Mouse (Mus musculus) kidney, postnatal 14 days (tissue): ENCODE measurements around the gene Szt2.

Source experiments
- DNase-seq: peaks from one replicate; pipeline ENCODE4 v3.0.0; 2022; ENCODE audit warnings: mixed read lengths

The Szt2 gene

DNA sequence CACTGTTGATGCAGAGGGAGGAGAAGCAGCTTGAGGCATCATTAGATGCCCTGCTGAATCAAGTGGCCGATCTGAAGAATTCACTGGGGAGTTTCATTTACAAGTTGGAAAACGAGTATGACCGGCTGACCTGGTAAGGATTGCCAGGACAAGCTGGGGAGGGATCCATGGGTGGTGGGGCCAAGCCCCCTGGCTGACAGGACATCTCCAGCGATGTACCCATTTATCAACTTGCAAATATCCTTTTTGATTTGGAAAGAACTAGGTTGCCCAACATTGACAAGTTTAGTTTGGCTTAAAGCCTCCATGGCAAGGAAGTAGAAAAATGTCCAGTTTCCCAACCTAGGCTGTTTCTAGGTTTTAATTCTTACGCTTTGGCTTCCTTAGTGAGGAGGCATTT lies 1.8 kb upstream of the Szt2 start:
- no peak for DNase-seq

DNA sequence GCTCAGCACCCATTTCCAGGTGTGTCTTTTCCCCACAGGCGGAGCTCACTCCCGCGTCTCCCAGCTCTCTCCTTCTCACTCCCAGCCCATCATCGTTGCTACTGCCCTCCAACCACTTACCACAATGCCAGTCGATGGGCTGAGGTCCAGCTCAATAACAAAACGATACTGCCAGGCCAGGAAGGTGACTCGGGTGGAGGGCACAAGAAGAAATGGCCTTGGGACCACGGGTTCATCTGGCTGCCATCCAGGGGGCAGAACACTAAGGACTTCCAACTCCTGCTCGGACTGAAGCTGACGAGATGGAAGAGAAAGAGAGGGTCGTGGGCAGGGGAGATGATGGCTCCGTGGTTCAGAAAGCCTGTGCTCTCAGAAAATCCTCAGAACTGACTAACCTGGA lies 6.4 kb downstream of the Szt2 start:
- DNase-seq: no peak

DNA sequence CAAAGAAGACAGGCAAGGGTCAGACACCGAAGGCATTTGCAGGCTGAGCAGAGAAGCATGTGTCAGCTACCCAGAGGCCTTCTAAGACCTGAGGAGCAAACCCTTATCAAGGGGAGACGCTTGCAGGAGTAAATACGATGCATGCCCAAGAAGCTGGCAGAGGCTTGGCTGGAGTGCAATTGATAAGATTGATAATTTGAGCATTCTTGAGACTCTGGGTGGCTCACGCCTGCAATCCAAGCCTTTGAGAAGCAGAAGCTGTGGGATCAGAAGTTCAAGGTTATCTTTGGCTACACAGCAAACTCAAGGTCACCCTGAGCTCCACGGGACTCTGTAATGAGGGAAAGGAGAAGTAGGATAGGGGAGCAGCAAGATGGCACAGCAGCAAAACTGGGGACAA lies 7.2 kb downstream of the Szt2 start:
- DNase-seq: no peak

- no peak for DNase-seq
Measured at GRCm38 (mm10) chr4:118401421-118401820, 7.7 kb downstream of the Szt2 start.

- no peak for DNase-seq
Measured at GRCm38 (mm10) chr4:118398400-118398799, 10.7 kb downstream of the Szt2 start.

DNA sequence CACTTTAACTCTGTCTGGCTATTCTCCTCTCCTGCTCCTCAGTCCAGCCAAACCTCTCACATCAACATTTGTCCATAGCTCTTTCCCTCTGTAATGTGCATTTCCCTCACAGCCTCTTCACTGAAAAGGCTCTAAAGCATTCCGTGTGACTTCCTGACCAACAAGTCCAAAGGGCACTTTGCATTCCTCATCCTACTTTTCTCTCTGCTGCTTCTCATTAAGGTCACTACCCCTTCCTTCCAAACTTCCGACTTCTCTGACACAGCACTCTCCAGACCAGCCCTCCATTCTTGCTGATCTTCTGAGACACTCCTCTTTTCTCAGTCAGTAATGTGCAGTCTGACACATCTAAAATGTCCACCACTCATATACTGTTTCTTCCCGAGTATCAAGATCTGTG lies 12.6 kb downstream of the Szt2 start:
- DNase-seq: peak; percentile 40

DNA sequence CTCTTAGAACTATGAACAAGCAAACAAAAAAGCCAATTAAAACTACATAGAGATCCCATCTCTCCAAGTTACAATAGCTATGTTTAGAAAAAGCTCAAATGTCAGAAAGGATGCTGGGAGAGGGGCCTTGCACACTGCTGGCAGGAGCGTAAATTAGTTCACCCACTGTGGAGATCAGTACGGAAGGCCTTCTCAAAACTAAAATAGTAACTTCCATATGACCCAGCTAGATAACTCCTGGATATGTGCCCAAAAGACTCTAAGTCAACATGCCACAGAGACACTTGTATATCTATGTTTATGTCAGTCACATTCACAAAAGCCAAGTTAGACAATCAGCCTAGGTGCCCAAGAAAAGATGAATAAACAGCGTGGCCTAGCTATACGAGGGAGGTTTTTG lies 13.8 kb downstream of the Szt2 start:
- DNase-seq: no peak

DNA sequence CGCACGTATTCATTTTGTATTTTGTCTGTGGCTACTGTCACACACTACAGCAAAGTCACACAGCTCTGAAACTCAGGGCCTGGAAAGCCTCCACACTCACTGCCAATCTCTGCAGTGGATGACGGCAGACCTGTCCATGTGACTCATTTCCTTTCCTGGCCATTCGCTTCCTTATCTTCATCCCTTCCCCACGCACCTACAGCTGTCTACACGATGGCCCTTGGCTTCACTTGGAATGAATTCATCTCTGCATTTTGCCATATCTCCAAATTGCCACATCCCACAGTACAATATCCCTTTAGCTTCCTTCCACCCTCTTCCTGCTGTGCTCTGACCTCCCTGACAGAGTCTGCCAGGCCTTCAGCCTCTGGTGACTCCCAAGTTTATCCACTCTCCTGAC lies 14.6 kb downstream of the Szt2 start:
- DNase-seq: no peak

DNA sequence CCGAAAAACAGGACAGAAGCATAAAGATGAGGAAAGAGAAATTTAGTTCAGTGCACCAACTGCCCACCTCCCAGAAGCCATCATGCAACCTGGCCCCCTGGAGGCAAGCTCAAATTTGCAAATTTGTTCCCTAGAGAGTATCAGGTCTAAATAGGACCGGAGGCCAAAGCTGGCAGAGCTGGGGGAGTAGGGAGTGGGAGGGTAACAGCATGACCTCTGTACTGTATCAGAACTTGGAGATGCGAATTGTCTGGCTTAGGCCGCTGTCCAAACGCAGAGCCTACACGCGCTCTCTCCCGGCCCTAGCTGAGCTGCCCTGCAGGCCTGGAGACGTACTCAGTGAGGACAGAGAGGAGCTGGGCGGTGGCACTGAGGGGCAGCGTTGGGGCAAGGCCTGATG lies 18.9 kb downstream of the Szt2 start:
- DNase-seq: no peak

DNA sequence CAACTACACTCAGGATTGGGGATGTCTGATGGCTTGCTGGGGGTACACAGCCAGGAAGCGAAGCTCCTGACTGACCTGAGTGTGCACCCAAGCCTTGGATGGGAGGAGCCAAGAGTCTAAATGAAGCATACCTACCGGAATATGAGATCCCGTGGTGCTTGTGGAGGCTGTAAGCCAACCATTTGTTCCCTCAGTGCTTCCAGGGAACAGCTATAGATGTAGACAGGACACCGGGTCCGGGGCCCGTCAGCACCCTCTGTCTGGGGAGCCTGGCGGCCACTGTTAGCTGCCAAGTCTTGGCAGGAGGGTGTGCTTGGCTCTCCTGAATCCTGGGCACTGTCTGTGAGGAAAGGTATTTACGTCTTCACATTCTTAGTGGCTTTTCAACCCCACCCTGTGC lies 21.8 kb downstream of the Szt2 start:
- no peak for DNase-seq

- DNase-seq: no peak
Measured at GRCm38 (mm10) chr4:118383271-118383670, 25.8 kb downstream of the Szt2 start.

DNA sequence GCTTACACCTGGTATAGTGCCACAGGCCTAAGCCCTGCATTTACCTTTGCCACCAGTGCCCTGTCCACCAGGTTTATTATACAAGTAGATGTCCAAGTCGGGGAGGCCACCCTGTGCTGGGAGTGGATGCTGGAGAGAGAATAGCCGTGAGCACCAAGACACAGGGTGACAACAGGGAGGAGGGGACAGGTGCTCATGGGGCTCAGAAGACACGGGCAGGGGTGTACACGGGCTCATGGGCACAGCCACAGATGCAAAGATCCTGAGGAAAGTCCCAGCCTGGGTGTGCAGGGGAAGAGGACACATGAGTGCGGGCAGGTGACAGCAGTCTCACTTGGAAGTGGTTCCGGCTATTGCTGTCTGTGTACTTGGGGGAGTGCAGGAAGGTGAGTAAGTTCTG lies 33.1 kb downstream of the Szt2 start:
- no peak for DNase-seq

- no peak for DNase-seq
Measured at GRCm38 (mm10) chr4:118371822-118372221, 37.3 kb downstream of the Szt2 start.

- no peak for DNase-seq
Measured at GRCm38 (mm10) chr4:118368616-118369015, 40.5 kb downstream of the Szt2 start.

DNA sequence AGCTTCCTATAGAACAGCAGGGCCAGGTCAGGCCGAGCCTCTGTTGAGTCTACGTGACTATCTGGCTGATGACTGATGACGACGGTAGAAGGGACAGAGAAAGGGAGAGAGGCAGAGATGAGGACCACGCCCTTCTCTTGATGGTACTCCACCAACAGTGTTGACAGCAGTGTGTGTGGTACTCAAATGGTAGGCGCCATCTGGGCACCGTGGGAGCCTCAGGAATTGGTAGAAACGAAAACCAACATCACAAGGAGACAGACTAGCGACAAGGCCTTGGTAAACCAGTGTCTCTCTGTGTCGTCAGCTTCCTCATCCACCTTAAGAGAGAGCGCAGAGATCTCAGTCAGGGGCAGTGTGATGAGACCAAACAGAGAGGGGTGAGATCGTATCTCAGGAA lies 41.5 kb downstream of the Szt2 start:
- DNase-seq: no peak

- DNase-seq: no peak
Measured at GRCm38 (mm10) chr4:118365991-118366390, 43.1 kb downstream of the Szt2 start.

GRCm38 (mm10) chr4:118364641-118365040 lies 44.4 kb downstream of the Szt2 start:
- peak; percentile 64 for DNase-seq

GRCm38 (mm10) chr4:118363985-118364384 lies 45.1 kb downstream of the Szt2 start:
- no peak for DNase-seq

GRCm38 (mm10) chr4:118362879-118363278 lies 46.2 kb downstream of the Szt2 start:
- no peak for DNase-seq

- DNase-seq: no peak
Measured at GRCm38 (mm10) chr4:118361451-118361850, 47.6 kb downstream of the Szt2 start.

GRCm38 (mm10) chr4:118359896-118360720 lies 49.0 kb downstream of the Szt2 start:
- DNase-seq: peak; percentile 85

GRCm38 (mm10) chr4:118359211-118359895 lies 49.7 kb downstream of the Szt2 start:
- DNase-seq: no peak

DNA sequence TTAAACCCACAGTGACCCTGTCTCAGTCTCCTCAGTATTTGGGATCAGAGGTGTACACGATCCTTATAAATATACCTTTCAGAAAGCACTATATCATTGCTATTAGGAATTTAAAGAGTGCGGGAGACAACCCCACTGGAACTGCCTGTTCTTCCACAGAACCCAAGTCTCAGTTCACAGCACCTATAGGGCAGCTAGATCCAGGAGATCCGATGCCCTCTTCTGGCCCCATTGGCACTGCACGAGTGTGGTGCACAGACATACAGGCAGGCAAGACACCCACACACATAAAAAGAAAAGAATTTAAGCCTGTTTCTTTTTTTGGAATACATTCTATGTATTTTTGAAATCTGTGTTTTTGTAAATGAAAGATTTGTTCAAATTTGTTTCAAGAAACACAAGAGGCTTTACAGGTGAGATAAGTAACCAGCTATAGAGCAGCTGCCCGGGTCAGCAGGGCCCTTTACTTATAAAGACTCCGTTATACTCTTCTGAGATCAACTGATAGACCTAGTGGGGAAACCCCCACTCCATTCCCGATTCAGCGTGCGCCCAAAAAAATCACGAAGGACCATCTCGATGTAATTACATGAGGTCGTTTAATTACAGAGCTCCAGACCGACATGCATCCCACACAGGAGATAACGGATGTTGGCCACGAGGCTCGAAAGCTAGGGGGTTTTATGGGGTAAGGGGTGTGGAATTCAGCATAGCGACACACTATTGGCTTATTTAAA lies 50.7 kb downstream of the Szt2 start:
- no peak for DNase-seq

GRCm38 (mm10) chr4:118357504-118357903 lies 51.6 kb downstream of the Szt2 start:
- DNase-seq: peak; percentile 55
